Mouse (Mus musculus) MEL (cell line): ENCODE results near the gene Tpbgl. TPM values are rescaled to one million over a fixed set of nuclear protein-coding genes. Genes with fewer than 3 reads are reported as not detected.

Experiments used
- DNase-seq: peaks from one replicate; pipeline ENCODE4 v3.0.0; 2011; ENCODE audit warnings: low read depth, low spot score
- H3K27ac ChIP-seq: 2 replicates; pipeline ENCODE4 v1.5.1; 2012; ENCODE audit warnings: low read depth, mild to moderate bottlenecking, control low read depth, low read length, moderate library complexity; ENCODE audit not compliant: control insufficient read depth
- H3K27me3 ChIP-seq, 2 experiments: fragments of 150-350 bp in 1 of 2; sonication (generic) in 1 of 2; 2 replicates each; pipeline ENCODE4 v1.6.1; 2012; ENCODE audit warnings: low read length in 2 of 2, mild to moderate bottlenecking in 2 of 2, improper control_type of control experiment in 1 of 2, moderate library complexity in 1 of 2; ENCODE audit not compliant: insufficient read depth in 2 of 2, control insufficient read depth in 1 of 2
- H3K36me3 ChIP-seq, 2 experiments: 2 replicates each; pipeline ENCODE4 v1.6.1; 2012 to 2014; ENCODE audit warnings: low read length in 2 of 2, improper control_type of control experiment in 1 of 2, inconsistent platforms in 1 of 2, mild to moderate bottlenecking in 1 of 2; ENCODE audit not compliant: insufficient read depth in 2 of 2, control insufficient read depth in 1 of 2
- H3K4me1 ChIP-seq, 2 experiments: fragments of 150-350 bp in 1 of 2; sonication (generic) in 1 of 2; 2 replicates each; pipeline ENCODE4 v1.6.1; 2012; ENCODE audit warnings: low read length in 2 of 2, improper control_type of control experiment in 1 of 2, mild to moderate bottlenecking in 1 of 2; ENCODE audit not compliant: insufficient read depth in 2 of 2, control insufficient read depth in 1 of 2
- H3K4me3 ChIP-seq, 2 experiments: fragments of 150-350 bp in 1 of 2; sonication (generic) in 1 of 2; 2 replicates each; pipeline ENCODE4 v1.5.1; 2012; ENCODE audit warnings: low read depth in 2 of 2, low read length in 2 of 2, mild to moderate bottlenecking in 2 of 2, moderate library complexity in 2 of 2, control low read depth in 1 of 2, improper control_type of control experiment in 1 of 2; ENCODE audit not compliant: control insufficient read depth in 1 of 2, insufficient read depth in 1 of 2
- H3K79me2 ChIP-seq: 2 replicates; pipeline ENCODE4 v1.6.1; 2012; ENCODE audit warnings: mild to moderate bottlenecking, low read length, moderate library complexity; ENCODE audit not compliant: control insufficient read depth, poor library complexity, insufficient read depth
- H3K9ac ChIP-seq: 2 replicates; pipeline ENCODE4 v1.6.1; 2012; ENCODE audit warnings: low read depth, mild to moderate bottlenecking, control low read depth, low read length, moderate library complexity; ENCODE audit not compliant: control insufficient read depth, poor library complexity, severe bottlenecking
- H3K9me3 ChIP-seq: fragments of 150-350 bp; sonication (generic); replicated peaks from 2 replicates; pipeline ENCODE4 v1.6.1; 2012; ENCODE audit warnings: mild to moderate bottlenecking, low read length, improper control_type of control experiment, moderate library complexity; ENCODE audit not compliant: insufficient read depth
- BHLHE40 ChIP-seq: IDR thresholded peaks from 2 replicates; pipeline ENCODE4 v1.6.1; 2012; ENCODE audit warnings: low read depth, mild to moderate bottlenecking, inconsistent platforms, low read length, improper control_type of control experiment, borderline replicate concordance
- CTCF ChIP-seq, 3 experiments: IDR thresholded peaks in 2 of 3; conservative IDR thresholded peaks in 1 of 3; 2 replicates each; pipeline ENCODE4 v1.5.1; 2011 to 2012; ENCODE audit warnings: low read length in 3 of 3, low read depth in 2 of 3, mild to moderate bottlenecking in 2 of 3, improper control_type of control experiment in 1 of 3, inconsistent platforms in 1 of 3, mixed read lengths in 1 of 3, moderate library complexity in 1 of 3; ENCODE audit not compliant: control insufficient read depth in 1 of 3, insufficient read depth in 1 of 3, poor library complexity in 1 of 3, severe bottlenecking in 1 of 3
- ELF1 ChIP-seq: IDR thresholded peaks from 2 replicates; pipeline ENCODE4 v1.6.1; 2014; ENCODE audit warnings: low read depth, mild to moderate bottlenecking, inconsistent platforms, low read length, improper control_type of control experiment, moderate library complexity
- EP300 ChIP-seq, 2 experiments: IDR thresholded peaks; 2 replicates each; pipeline ENCODE4 v1.6.1; 2011; ENCODE audit warnings: improper control_type of control experiment in 2 of 2, low read length in 2 of 2, low read depth in 1 of 2, mild to moderate bottlenecking in 1 of 2
- ETS1 ChIP-seq: IDR thresholded peaks from 2 replicates; pipeline ENCODE4 v1.6.1; 2012; ENCODE audit warnings: low read depth, mild to moderate bottlenecking, inconsistent platforms, low read length, improper control_type of control experiment, moderate library complexity
- GABPA ChIP-seq: IDR thresholded peaks from 2 replicates; pipeline ENCODE4 v1.6.1; 2012; ENCODE audit warnings: low read depth, mild to moderate bottlenecking, inconsistent platforms, low read length, improper control_type of control experiment, moderate library complexity
- HCFC1 ChIP-seq: IDR thresholded peaks from 2 replicates; pipeline ENCODE4 v1.6.1; 2012; ENCODE audit warnings: low read depth, mild to moderate bottlenecking, inconsistent platforms, low read length, improper control_type of control experiment, moderate library complexity
- JUND ChIP-seq: IDR thresholded peaks from 2 replicates; pipeline ENCODE4 v1.6.1; 2011; ENCODE audit warnings: low read depth, mild to moderate bottlenecking, improper control_type of control experiment, low read length
- MAFK ChIP-seq: IDR thresholded peaks from 2 replicates; pipeline ENCODE4 v1.6.1; 2011; ENCODE audit warnings: low read depth, mild to moderate bottlenecking, low read length, improper control_type of control experiment, borderline replicate concordance
- MAX ChIP-seq: IDR thresholded peaks from 2 replicates; pipeline ENCODE4 v1.6.1; 2011; ENCODE audit warnings: low read length, improper control_type of control experiment
- MXI1 ChIP-seq: IDR thresholded peaks from 2 replicates; pipeline ENCODE4 v1.6.1; 2011; ENCODE audit warnings: mild to moderate bottlenecking, low read depth, low read length, improper control_type of control experiment
- MYB ChIP-seq: IDR thresholded peaks from 2 replicates; pipeline ENCODE4 v1.6.1; 2011; ENCODE audit warnings: mild to moderate bottlenecking, low read depth, low read length, improper control_type of control experiment
- NRF1 ChIP-seq: IDR thresholded peaks from 2 replicates; pipeline ENCODE4 v1.6.1; 2014; ENCODE audit warnings: low read depth, mild to moderate bottlenecking, inconsistent platforms, low read length, improper control_type of control experiment, moderate library complexity; ENCODE audit not compliant: poor library complexity, insufficient read depth, severe bottlenecking
- POLR2AphosphoS2 ChIP-seq: IDR thresholded peaks from 2 replicates; pipeline ENCODE4 v1.6.1; 2011; ENCODE audit warnings: low read length, improper control_type of control experiment
- SIN3A ChIP-seq: IDR thresholded peaks from 2 replicates; pipeline ENCODE4 v1.6.1; 2012; ENCODE audit warnings: low read length, improper control_type of control experiment, inconsistent platforms
- SMC3 ChIP-seq: IDR thresholded peaks from 2 replicates; pipeline ENCODE4 v1.6.1; 2011; ENCODE audit warnings: low read depth, low read length, improper control_type of control experiment
- USF2 ChIP-seq, 2 experiments: IDR thresholded peaks; 2 replicates each; pipeline ENCODE4 v1.6.1; 2011 to 2012; ENCODE audit warnings: improper control_type of control experiment in 2 of 2, low read length in 2 of 2, borderline replicate concordance in 1 of 2, inconsistent platforms in 1 of 2, low read depth in 1 of 2, mild to moderate bottlenecking in 1 of 2; ENCODE audit not compliant: insufficient read depth in 1 of 2
- ZC3H11A ChIP-seq: IDR thresholded peaks from 2 replicates; pipeline ENCODE4 v1.6.1; 2012; ENCODE audit warnings: low read depth, mild to moderate bottlenecking, inconsistent platforms, low read length, improper control_type of control experiment
- ZKSCAN1 ChIP-seq: IDR thresholded peaks from 2 replicates; pipeline ENCODE4 v1.6.1; 2012; ENCODE audit warnings: low read depth, mild to moderate bottlenecking, inconsistent platforms, low read length, improper control_type of control experiment, moderate library complexity
- polyA plus RNA-seq, 2 experiments: library from polyadenylated mRNA; stranded (reverse) in 1 of 2; unstranded in 1 of 2; fragments of >175 nt in 1 of 2; fragments of >200 nt in 1 of 2; gene quantifications; 2 replicates each; pipeline versions ENCODE4 v1.2.1 to v1.2.4; 2012; ENCODE audit warnings: low replicate concordance in 2 of 2, low read depth in 1 of 2; ENCODE audit not compliant: insufficient read length in 2 of 2, insufficient read depth in 1 of 2, missing spikeins in 1 of 2
- total RNA-seq: library from RNA; depleted of rRNA; stranded (reverse); fragments of 300-350 nt; gene quantifications from 2 replicates; pipeline ENCODE4 v1.2.3, GENCODE M21; 2012

Gene Tpbgl
- total and polyA plus RNA-seq, 3 experiments = not detected

- no peaks in the 10 kb centered on the region; a peak in 1 of 4 replicates for H3K27me3 ChIP-seq
- H3K79me2 ChIP-seq = no peaks in the 10 kb centered on the region
- TF ChIP-seq MAFK (no peak), SIN3A (peak; percentile 77), MXI1 (peak; percentile 35; the same call in 1 of the 2 replicates)
- H3K4me1 ChIP-seq = no peaks in the 10 kb centered on the region
- H3K27ac ChIP-seq = no peak overlapping the region
- no peak overlapping the region for H3K9ac ChIP-seq
- no peaks in the 10 kb centered on the region for H3K9me3 ChIP-seq
- no peaks in the 10 kb centered on the region for H3K36me3 ChIP-seq
- no peak overlapping the region for H3K4me3 ChIP-seq
- peak; percentile 51 for DNase-seq
These were observed 5.4 kb upstream of the Tpbgl start for GRCm38 (mm10) chr7:99632286-99632685.

GRCm38 (mm10) chr7:99627366-99627765 lies 463 bp upstream of the Tpbgl start:
- Histone ChIP-seq H3K27ac (no peak overlapping the region), H3K9ac (no peak overlapping the region), H3K4me3 (no peak overlapping the region), H3K27me3 (peaks cover 0 to 1% of the 10 kb centered on the region in 2 experiments; a peak in 1 of 4 replicates), H3K9me3 (no peaks in the 10 kb centered on the region), H3K79me2 (no peaks in the 10 kb centered on the region), H3K36me3 (no peaks in the 10 kb centered on the region), H3K4me1 (no peaks in the 10 kb centered on the region)
- DNase-seq = no peak
- TF ChIP-seq ELF1 (no peak), ZKSCAN1 (no peak), MAX (no peak), GABPA (no peak), ZC3H11A (no peak), POLR2AphosphoS2 (no peak), SMC3 (no peak), BHLHE40 (no peak), CTCF (IDR thresholded peaks at IDR 0.05 in 2 of 3, conservative IDR thresholded peaks at IDR 0.05 in 1 of 3; ENCODE audit: control insufficient read depth in 1 of 3, insufficient read depth in 1 of 3, low read depth in 2 of 3, low read length in 3 of 3, poor library complexity in 1 of 3, severe bottlenecking in 1 of 3) (no peak), HCFC1 (no peak), NRF1 (no peak), USF2 (IDR thresholded peaks at IDR 0.05; ENCODE audit: borderline replicate concordance in 1 of 2, insufficient read depth in 1 of 2, low read depth in 1 of 2, low read length in 2 of 2) (no peak), ETS1 (no peak), SIN3A (no peak), MYB (no peak), EP300 (IDR thresholded peaks at IDR 0.05; ENCODE audit: low read depth in 1 of 2, low read length in 2 of 2) (no peak), JUND (no peak)
